ENCODE assay signal across 25 mouse cellular contexts in the genomic region with DNA sequence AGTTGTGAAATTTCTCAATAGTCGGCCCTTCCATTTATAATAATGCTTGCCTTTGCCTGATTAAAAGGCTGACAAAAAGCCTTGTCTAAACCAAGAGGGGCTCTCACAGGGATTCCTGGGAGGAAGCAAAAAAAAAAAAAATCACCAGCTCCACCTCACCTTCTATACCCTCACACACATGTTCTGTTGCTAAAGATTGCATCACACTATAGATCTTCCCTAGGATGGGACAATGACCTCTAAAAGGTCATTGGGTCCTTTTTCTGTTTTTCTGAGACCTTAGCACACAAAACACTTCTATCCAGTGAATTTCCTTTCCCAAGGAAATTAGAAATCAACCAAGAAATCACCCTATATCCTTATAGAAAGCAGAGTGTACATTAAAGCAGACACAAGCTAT. TPM values are rescaled to one million over a fixed set of nuclear protein-coding genes. Genes with fewer than 3 reads are reported as not detected.
DNase-seq lines count a peak whose midpoint lies in the region; ATAC-seq and TF ChIP-seq lines count a peak whose summit lies in the region.
"Had no signal": no experiment of that assay in that cellular context is flagged by ENCODE, and none has a peak within 500 bp of the region (broad histone marks: within the 10 kb centered on the region; RNA-seq: fewer than 3 reads in every experiment).

No protein-coding gene starts in this region.

- no peak for TF ChIP-seq RAD21 in MEL (IDR thresholded peaks at IDR 0.05; ENCODE audit: low read depth, low read length)

- no peaks in the 10 kb centered on the region for H3K9me3 ChIP-seq in liver, embryonic 16.5 days (replicated peaks; ENCODE audit: control insufficient read depth, low read length)
- H3K9me3 ChIP-seq in liver, embryonic 12.5 days (replicated peaks): no peaks in the 10 kb centered on the region
- no peaks in the 10 kb centered on the region for H3K9me3 ChIP-seq in MEL (replicated peaks; ENCODE audit: insufficient read depth, low read length)
- no peaks in the 10 kb centered on the region for H3K9me3 ChIP-seq in heart, embryonic 11.5 days (replicated peaks; ENCODE audit: control insufficient read depth, low read length)
- H3K9me3 ChIP-seq: embryonic facial prominence, embryonic 13.5 days; embryonic facial prominence, embryonic 15.5 days; forebrain, embryonic 10.5 days; forebrain, embryonic 12.5 days had no signal

- H3K36me3 ChIP-seq in liver, embryonic 16.5 days (ENCODE audit: control insufficient read depth, insufficient read depth): no peaks in the 10 kb centered on the region
- H3K36me3 ChIP-seq in liver, embryonic 12.5 days: no peaks in the 10 kb centered on the region
- H3K36me3 ChIP-seq in MEL (ENCODE audit: control insufficient read depth in 1 of 2, insufficient read depth in 2 of 2, low read length in 2 of 2): peaks cover 0 to 7% of the 10 kb centered on the region in 2 experiments; a peak in 2 of 4 replicates
- no peaks in the 10 kb centered on the region for H3K36me3 ChIP-seq in heart, embryonic 11.5 days (ENCODE audit: control insufficient read depth, insufficient read depth, low read length)
- H3K36me3 ChIP-seq: embryonic facial prominence, embryonic 13.5 days; embryonic facial prominence, embryonic 15.5 days; forebrain, embryonic 10.5 days; forebrain, embryonic 12.5 days had no signal

- 61% methylated on average over 1 of the region's 1 CpGs for WGBS in liver, embryonic 16.5 days (ENCODE audit: insufficient replicate concordance)
- WGBS in liver, embryonic 12.5 days (ENCODE audit: insufficient replicate concordance): 82% methylated on average over 1 of the region's 1 CpGs
- 85% methylated on average over 1 of the region's 1 CpGs for WGBS in heart, embryonic 11.5 days (ENCODE audit: insufficient replicate concordance)

- no peak overlapping the region for H3K27ac ChIP-seq in liver, embryonic 16.5 days (ENCODE audit: low read length)
- no peak overlapping the region for H3K27ac ChIP-seq in liver, embryonic 12.5 days
- no peak overlapping the region for H3K27ac ChIP-seq in MEL (ENCODE audit: control insufficient read depth, low read depth, low read length)
- no peak overlapping the region for H3K27ac ChIP-seq in heart, embryonic 11.5 days (ENCODE audit: low read depth, low read length)
- H3K27ac ChIP-seq: embryonic facial prominence, embryonic 13.5 days; embryonic facial prominence, embryonic 15.5 days; forebrain, embryonic 10.5 days; forebrain, embryonic 12.5 days had no signal

- ATAC-seq in liver, embryonic 16.5 days (ENCODE audit: low read depth): peak; percentile 67
- ATAC-seq in liver, embryonic 12.5 days: no peak
- no peak for ATAC-seq in heart, embryonic 11.5 days (replicated peaks; ENCODE audit: insufficient number of reproducible peaks, low FRiP score, low TSS enrichment)
- ATAC-seq: forebrain, embryonic 14.5 days; forebrain, embryonic 16.5 days had no signal

- DNase-seq in MEL (ENCODE audit: low read depth, low spot score) (no peak), MN1 (ENCODE audit: low spot score) (peak; percentile 20)
- DNase-seq in urinary bladder, postnatal 25 days (ENCODE audit: low spot score): no peak
- DNase-seq: adrenal gland, adult 2 months; adrenal gland, postnatal 10 days; adrenal gland, postnatal 25 days; cerebellum, adult 11 months; cerebellum, adult 18-20 months; cerebellum, adult 8-10 months; cerebellum, adult 9-11 months; cerebellum, postnatal 14 days; cerebellum, postnatal 36 days; embryo, embryonic 11 days had no signal

- TF ChIP-seq POLR2A in MEL (IDR thresholded peaks at IDR 0.05; ENCODE audit: control insufficient read depth in 1 of 2, insufficient read depth in 1 of 2, low read depth in 1 of 2, low read length in 2 of 2, poor library complexity in 1 of 2): no peak

- no peak for TF ChIP-seq CTCF in MEL (IDR thresholded peaks at IDR 0.05 in 2 of 3, conservative IDR thresholded peaks at IDR 0.05 in 1 of 3; ENCODE audit: control insufficient read depth in 1 of 3, insufficient read depth in 1 of 3, low read depth in 2 of 3, low read length in 3 of 3, poor library complexity in 1 of 3, severe bottlenecking in 1 of 3)

- H3K4me1 ChIP-seq in liver, embryonic 16.5 days (ENCODE audit: control insufficient read depth, low read depth, low read length): no peaks in the 10 kb centered on the region
- H3K4me1 ChIP-seq in liver, embryonic 12.5 days: no peaks in the 10 kb centered on the region
- no peaks in the 10 kb centered on the region; a peak in 1 of 4 replicates for H3K4me1 ChIP-seq in MEL (ENCODE audit: control insufficient read depth in 1 of 2, insufficient read depth in 2 of 2, low read length in 2 of 2)
- no peaks in the 10 kb centered on the region for H3K4me1 ChIP-seq in heart, embryonic 11.5 days (ENCODE audit: control insufficient read depth, insufficient read depth, low read length)
- H3K4me1 ChIP-seq: embryonic facial prominence, embryonic 13.5 days; embryonic facial prominence, embryonic 15.5 days; forebrain, embryonic 10.5 days; forebrain, embryonic 12.5 days had no signal

- no peaks in the 10 kb centered on the region for H3K79me2 ChIP-seq in MEL (ENCODE audit: control insufficient read depth, insufficient read depth, low read length, poor library complexity)

- TF ChIP-seq EP300 in MEL (IDR thresholded peaks at IDR 0.05; ENCODE audit: low read depth in 1 of 2, low read length in 2 of 2): no peak

- H3K4me3 ChIP-seq in liver, embryonic 16.5 days (ENCODE audit: low read depth, low read length): no peak overlapping the region
- H3K4me3 ChIP-seq in liver, embryonic 12.5 days: no peak overlapping the region
- no peak overlapping the region for H3K4me3 ChIP-seq in MEL (ENCODE audit: control insufficient read depth in 1 of 2, insufficient read depth in 1 of 2, low read depth in 2 of 2, low read length in 2 of 2)
- no peak overlapping the region for H3K4me3 ChIP-seq in heart, embryonic 11.5 days (ENCODE audit: low read depth, low read length)
- H3K4me3 ChIP-seq: embryonic facial prominence, embryonic 13.5 days; embryonic facial prominence, embryonic 15.5 days; erythroblast, embryonic 14.5 days; forebrain, embryonic 10.5 days; forebrain, embryonic 12.5 days had no signal

- no peak overlapping the region for H3K9ac ChIP-seq in liver, embryonic 16.5 days (ENCODE audit: low read depth, low read length)
- H3K9ac ChIP-seq in liver, embryonic 12.5 days: no peak overlapping the region
- no peak overlapping the region for H3K9ac ChIP-seq in MEL (ENCODE audit: control insufficient read depth, low read depth, low read length, poor library complexity, severe bottlenecking)
- no peak overlapping the region for H3K9ac ChIP-seq in heart, embryonic 11.5 days (ENCODE audit: low read depth, low read length)
- H3K9ac ChIP-seq: embryonic facial prominence, embryonic 13.5 days; embryonic facial prominence, embryonic 15.5 days; forebrain, embryonic 12.5 days had no signal

- no peaks in the 10 kb centered on the region for H3K27me3 ChIP-seq in liver, embryonic 16.5 days (ENCODE audit: control insufficient read depth, insufficient read depth, low read depth, low read length)
- no peaks in the 10 kb centered on the region for H3K27me3 ChIP-seq in liver, embryonic 12.5 days (replicated peaks)
- H3K27me3 ChIP-seq in MEL (ENCODE audit: control insufficient read depth in 1 of 2, insufficient read depth in 2 of 2, low read length in 2 of 2): no peaks in the 10 kb centered on the region
- H3K27me3 ChIP-seq in heart, embryonic 11.5 days (ENCODE audit: control insufficient read depth, insufficient read depth, low read length): no peaks in the 10 kb centered on the region
- H3K27me3 ChIP-seq: embryonic facial prominence, embryonic 13.5 days; embryonic facial prominence, embryonic 15.5 days; forebrain, embryonic 12.5 days had no signal

- no peak overlapping the region for H3K4me2 ChIP-seq in liver, embryonic 16.5 days (ENCODE audit: low read depth, low read length)
- H3K4me2 ChIP-seq in liver, embryonic 12.5 days: no peak overlapping the region
- H3K4me2 ChIP-seq in heart, embryonic 11.5 days: no peak overlapping the region
- H3K4me2 ChIP-seq: embryonic facial prominence, embryonic 13.5 days; embryonic facial prominence, embryonic 15.5 days; forebrain, embryonic 12.5 days had no signal

TF ChIP-seq in MEL, 35 proteins besides CTCF, POLR2A, EP300 and RAD21:
- no peak for TF ChIP-seq E2F4 (IDR thresholded peaks at IDR 0.05; ENCODE audit: borderline replicate concordance, low read depth, low read length)
- 0 out of 2 replicates have a peak, but pooled peaks have one; percentile 8 for TF ChIP-seq ZNF384 (IDR thresholded peaks at IDR 0.05; ENCODE audit: low read depth, low read length)
- no peak for TF ChIP-seq ETS1 (IDR thresholded peaks at IDR 0.05; ENCODE audit: low read depth, low read length)
- no peak for TF ChIP-seq TCF12 (IDR thresholded peaks at IDR 0.05; ENCODE audit: low read depth, low read length)

RNA-seq across cellular contexts. Expression of a gene that starts 43.9 kb away (rescaled TPM):
- polyA plus RNA-seq in liver, embryonic 16.5 days (2015; fragmentation: Nextera tagmentation; extraction: Ambion mirVana): 8.7 and 9.1 TPM in 2 replicates
- 0.89 and 1.0 TPM in 2 replicates for polyA plus RNA-seq in liver, embryonic 12.5 days (2016; fragmentation: Nextera tagmentation; extraction: Ambion mirVana)
- total RNA-seq in MEL (2012; rRNA removed): not detected in 2 replicates
- polyA plus RNA-seq in MEL (2012; ENCODE audit: insufficient read depth in 1 of 2, insufficient read length in 2 of 2, low read depth in 1 of 2, low replicate concordance in 2 of 2, missing spikeins in 1 of 2): not detected
- polyA plus RNA-seq in heart, embryonic 11.5 days (2014; fragmentation: Nextera tagmentation; extraction: Ambion mirVana): 58.4 and 72.9 TPM in 2 replicates
- total RNA-seq: common myeloid progenitor, adult 5-6 weeks had no signal
- polyA plus RNA-seq: C2C12; erythroblast, embryonic 14.5 days had no signal

RNA-seq across cellular contexts. Expression of a gene that starts 53.7 kb away (rescaled TPM):
- polyA plus RNA-seq in liver, embryonic 16.5 days (2015; fragmentation: Nextera tagmentation; extraction: Ambion mirVana): 6.0 and 7.3 TPM in 2 replicates
- polyA plus RNA-seq in liver, embryonic 12.5 days (2016; fragmentation: Nextera tagmentation; extraction: Ambion mirVana): 34.5 and 36.2 TPM in 2 replicates
- 50.2 and 63.1 TPM in 2 replicates for total RNA-seq in MEL (2012; rRNA removed)
- polyA plus RNA-seq in MEL (2012; ENCODE audit: insufficient read depth in 1 of 2, insufficient read length in 2 of 2, low read depth in 1 of 2, low replicate concordance in 2 of 2, missing spikeins in 1 of 2): 10 to 100 TPM; 22.3 to 65.0 TPM
- polyA plus RNA-seq in heart, embryonic 11.5 days (2014; fragmentation: Nextera tagmentation; extraction: Ambion mirVana): 60.5 and 64.3 TPM in 2 replicates
